Mouse (Mus musculus): Measurements from ENCODE around the gene Gm16368.
"Not testable (repeated sequence)": the region's sequence is repeated elsewhere in the genome, so short reads cannot be mapped to it uniquely, and the experiment has no call there.

Gene Gm16368

GRCm38 (mm10) chr12:88083397-88083796 is at the start of gene Gm16368:
Gm16368 (plus strand) TSS chr12:88083697.
- in situ Hi-C loops (cut with MboI; ENCODE audit: unreplicated experiment in 2 of 2): not testable (repeated sequence)

- in situ Hi-C loops (cut with MboI; ENCODE audit: unreplicated experiment in 2 of 2): not testable (repeated sequence)
These were observed 44.4 kb upstream of the Gm16368 start for GRCm38 (mm10) chr12:88039062-88039461.

- in situ Hi-C loops (cut with MboI; ENCODE audit: unreplicated experiment in 2 of 2): not testable (repeated sequence)
These were observed 43.8 kb upstream of the Gm16368 start for GRCm38 (mm10) chr12:88039703-88040102.

- in situ Hi-C loops (cut with MboI; ENCODE audit: unreplicated experiment in 2 of 2): not testable (repeated sequence)
These were observed 38.3 kb upstream of the Gm16368 start for GRCm38 (mm10) chr12:88045226-88045625.
